Mouse (Mus musculus) neural tube, embryonic 15.5 days (tissue): ENCODE data around the gene Mroh7. TPM values are rescaled to one million over a fixed set of nuclear protein-coding genes. Genes with fewer than 3 reads are reported as not detected.
"Not testable (repeated sequence)": the region's sequence is repeated elsewhere in the genome, so short reads cannot be mapped to it uniquely, and the experiment has no call there.

ENCODE experiments used
- ATAC-seq: fragments of 200-750 bp; cut with Nextera tagmentation; 2 replicates; pipeline ENCODE4 v1.8.0; 2017; ENCODE audit warnings: mild to moderate bottlenecking, moderate TSS enrichment, moderate library complexity; ENCODE audit not compliant: low FRiP score
- H3K27ac ChIP-seq: fragments of 300-500 bp; sonication (generic); replicated peaks from 2 replicates; pipeline ENCODE4 v1.5.1; 2015; ENCODE audit warnings: mild to moderate bottlenecking, inconsistent platforms
- H3K27me3 ChIP-seq: fragments of 300-500 bp; sonication (generic); replicated peaks from 2 replicates; pipeline ENCODE4 v1.6.1; 2015; ENCODE audit warnings: inconsistent platforms
- H3K36me3 ChIP-seq: fragments of 300-500 bp; sonication (generic); 2 replicates; pipeline ENCODE4 v1.6.1; 2015; ENCODE audit warnings: inconsistent platforms
- H3K4me1 ChIP-seq: fragments of 300-500 bp; sonication (generic); 2 replicates; pipeline ENCODE4 v1.6.1; 2015; ENCODE audit warnings: inconsistent platforms
- H3K4me2 ChIP-seq: fragments of 300-500 bp; sonication (generic); 2 replicates; pipeline ENCODE4 v1.6.1; 2015; ENCODE audit warnings: inconsistent platforms, mild to moderate bottlenecking, moderate library complexity
- H3K4me3 ChIP-seq: fragments of 300-500 bp; sonication (generic); replicated peaks from 2 replicates; pipeline ENCODE4 v1.5.1; 2015; ENCODE audit warnings: mild to moderate bottlenecking, inconsistent platforms
- H3K9ac ChIP-seq: fragments of 300-500 bp; sonication (generic); replicated peaks from 2 replicates; pipeline ENCODE4 v1.6.1; 2015; ENCODE audit warnings: mild to moderate bottlenecking, inconsistent platforms
- H3K9me3 ChIP-seq: fragments of 300-500 bp; sonication (generic); replicated peaks from 2 replicates; pipeline ENCODE4 v1.6.1; 2016; ENCODE audit warnings: inconsistent platforms
- WGBS: fragments of 180-500 bp; shearing (Covaris S2); methylation state at CpG from one replicate; pipeline ENCODE4 v1.1.7; 2015; ENCODE audit warnings: mixed read lengths; 5-methylcytosine and 5-hydroxymethylcytosine counted together
- polyA plus RNA-seq: library from polyadenylated mRNA; unstranded; fragments of >200 nt; fragmentation: Nextera tagmentation; extraction: Ambion mirVana; gene quantifications from 2 replicates; pipeline ENCODE4 v1.2.1, GENCODE M21; 2015

Mroh7 gene
- polyA plus RNA-seq = 0.33 and 0.38 TPM in 2 replicates

GRCm38 (mm10) chr4:106730814-106731213 lies at the start of gene Mroh7:
Mroh7 (minus strand) TSS chr4:106730925.
- no peaks in the 10 kb centered on the region for H3K27me3 ChIP-seq
- H3K4me1 ChIP-seq = no peaks in the 10 kb centered on the region
- H3K4me2 ChIP-seq = no peak within 1 kb of the TSS
- H3K27ac ChIP-seq = no peak within 1 kb of the TSS
- H3K9me3 ChIP-seq = no peaks in the 10 kb centered on the region
- 86% methylated on average over 7 of the region's 7 CpGs for WGBS
- H3K4me3 ChIP-seq = no peak within 1 kb of the TSS
- H3K36me3 ChIP-seq = no peaks in the 10 kb centered on the region
- no peak for ATAC-seq
- H3K9ac ChIP-seq = no peak within 1 kb of the TSS

GRCm38 (mm10) chr4:106780045-106780444 lies 49.3 kb upstream of the Mroh7 start:
- Histone ChIP-seq H3K4me2 (no peak overlapping the region), H3K27ac (peak overlapping the region; percentile 29; the same call in 1 of the 2 replicates), H3K4me3 (no peak overlapping the region), H3K27me3 (no peaks in the 10 kb centered on the region), H3K9me3 (no peaks in the 10 kb centered on the region), H3K36me3 (no peaks in the 10 kb centered on the region), H3K4me1 (peaks cover 44% of the 10 kb centered on the region), H3K9ac (no peak overlapping the region)
- peak; percentile 27 for ATAC-seq
- WGBS = 8% methylated on average over 3 of the region's 3 CpGs

GRCm38 (mm10) chr4:106778116-106778788 lies 47.5 kb upstream of the Mroh7 start:
- Histone ChIP-seq H3K9me3 (no peaks in the 10 kb centered on the region), H3K4me1 (peaks cover 44% of the 10 kb centered on the region), H3K27me3 (no peaks in the 10 kb centered on the region), H3K4me2 (no peak overlapping the region), H3K9ac (no peak overlapping the region), H3K36me3 (no peaks in the 10 kb centered on the region), H3K4me3 (no peak overlapping the region), H3K27ac (peak overlapping the region; percentile 77)
- peak; percentile 72 for ATAC-seq
- WGBS = 49% methylated on average over 5 of the region's 5 CpGs

DNA sequence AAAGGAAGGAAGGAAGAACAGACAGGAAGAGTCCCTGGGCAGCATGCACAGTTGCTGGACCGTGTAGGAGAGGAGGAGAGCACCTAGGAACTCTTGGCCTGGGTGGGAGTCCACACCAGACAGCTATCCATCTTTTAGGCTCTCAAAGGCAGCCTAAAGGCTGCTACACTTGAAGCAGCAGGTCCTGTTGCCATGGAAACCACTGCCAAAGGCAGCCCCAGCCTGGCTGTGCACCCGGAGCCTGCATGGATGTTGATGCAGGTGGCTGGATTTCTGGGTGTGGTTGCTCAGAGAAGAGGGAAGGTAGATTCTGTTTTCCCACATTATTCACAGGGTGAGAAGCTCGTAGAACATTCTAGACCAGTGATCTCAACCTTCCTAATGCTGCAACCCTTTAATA lies 46.3 kb upstream of the Mroh7 start:
- H3K36me3 ChIP-seq = no peaks in the 10 kb centered on the region
- H3K27me3 ChIP-seq = no peaks in the 10 kb centered on the region
- peak overlapping the region; percentile 77 for H3K27ac ChIP-seq
- no peak overlapping the region for H3K4me3 ChIP-seq
- H3K9ac ChIP-seq = 0 out of 2 replicates have a peak overlapping the region, but pooled peaks have one; percentile 5
- peak; percentile 78 for ATAC-seq
- H3K4me2 ChIP-seq = no peak overlapping the region
- 14% methylated on average over 3 of the region's 3 CpGs for WGBS
- peaks cover 40% of the 10 kb centered on the region for H3K4me1 ChIP-seq
- no peaks in the 10 kb centered on the region for H3K9me3 ChIP-seq

GRCm38 (mm10) chr4:106775767-106776166 lies 45.0 kb upstream of the Mroh7 start:
- H3K4me2 ChIP-seq, H3K36me3 ChIP-seq, H3K4me3 ChIP-seq, ATAC-seq, H3K9me3 ChIP-seq, H3K9ac ChIP-seq, H3K27ac ChIP-seq, H3K27me3 ChIP-seq: not testable (repeated sequence)
- H3K4me1 ChIP-seq = peaks cover 38% of the 10 kb centered on the region
- 86% methylated on average over 6 of the region's 6 CpGs for WGBS

DNA sequence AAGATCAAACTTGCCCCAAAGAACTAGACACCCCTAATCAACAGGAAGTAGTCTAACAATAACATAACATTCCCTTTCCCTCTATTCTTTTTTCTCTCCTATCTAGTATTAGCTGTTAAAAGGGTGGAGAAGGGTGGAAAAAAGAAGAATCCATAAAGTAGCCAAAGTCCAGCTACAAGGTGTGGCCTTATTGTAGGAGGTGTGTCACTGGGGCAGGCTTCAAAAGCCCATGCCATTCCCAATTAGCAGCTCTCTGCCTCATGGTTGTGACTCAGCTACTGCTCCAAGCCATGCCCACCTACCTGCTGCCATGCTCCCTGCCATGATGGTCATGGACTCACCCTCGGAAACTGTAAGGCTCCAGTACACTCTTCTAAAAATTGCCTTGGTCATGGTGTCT lies 41.8 kb upstream of the Mroh7 start:
- Histone ChIP-seq H3K9me3 (no peaks in the 10 kb centered on the region), H3K36me3 (no peaks in the 10 kb centered on the region), H3K27ac (no peak overlapping the region), H3K4me3 (no peak overlapping the region), H3K4me1 (peaks cover 13% of the 10 kb centered on the region), H3K4me2 (no peak overlapping the region), H3K9ac (no peak overlapping the region), H3K27me3 (no peaks in the 10 kb centered on the region)
- WGBS = 95% methylated on average over 1 of the region's 1 CpGs
- no peak for ATAC-seq

- H3K9ac ChIP-seq = no peak overlapping the region
- H3K27ac ChIP-seq = no peak overlapping the region
- no peak for ATAC-seq
- 86% methylated on average over 2 of the region's 2 CpGs for WGBS
- no peak overlapping the region for H3K4me3 ChIP-seq
- no peaks in the 10 kb centered on the region for H3K9me3 ChIP-seq
- no peak overlapping the region for H3K4me2 ChIP-seq
- no peaks in the 10 kb centered on the region for H3K36me3 ChIP-seq
- H3K27me3 ChIP-seq = no peaks in the 10 kb centered on the region
- no peaks in the 10 kb centered on the region for H3K4me1 ChIP-seq
Observed at GRCm38 (mm10) chr4:106769306-106769705, 38.6 kb upstream of the Mroh7 start.

DNA sequence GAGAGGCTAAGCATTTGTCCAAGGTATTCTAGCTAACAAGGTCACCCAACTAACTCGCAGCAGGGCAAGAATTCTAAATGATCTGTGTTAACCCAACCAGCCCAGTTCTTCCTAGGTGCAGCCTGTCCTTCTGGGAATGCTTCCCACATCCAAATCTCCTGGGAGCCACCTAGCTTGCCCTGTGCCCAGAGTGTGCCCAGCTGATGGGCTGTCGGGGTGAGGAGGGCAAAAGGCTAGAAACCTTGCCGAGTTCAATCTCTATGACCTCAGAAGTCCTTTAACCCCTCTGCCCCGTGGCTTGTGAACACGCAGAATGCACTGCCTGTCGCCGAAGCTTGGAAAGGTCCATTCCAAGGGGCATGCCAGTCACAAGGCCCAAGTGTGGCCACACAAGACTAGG lies 33.4 kb upstream of the Mroh7 start:
- no peak for ATAC-seq

DNA sequence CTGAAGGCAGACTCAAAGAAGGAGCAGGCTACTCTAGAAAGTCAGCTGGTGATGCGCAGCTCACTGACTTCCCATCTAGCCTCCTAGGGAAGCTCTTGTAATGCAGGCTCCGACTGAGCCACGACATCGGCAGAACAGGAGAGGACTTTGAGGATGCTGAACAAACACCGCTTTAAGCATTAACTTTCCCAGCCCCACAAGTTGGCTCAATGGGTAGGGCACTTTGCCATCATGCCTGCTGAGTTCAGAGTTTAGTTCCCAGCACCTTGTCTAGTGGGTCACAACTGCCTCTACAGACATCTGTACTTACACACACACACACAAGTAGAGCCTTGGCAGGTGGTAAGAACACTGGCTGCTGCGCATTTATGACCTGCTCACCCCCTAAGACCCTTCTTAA lies 21.0 kb upstream of the Mroh7 start:
- no peak overlapping the region for H3K27ac ChIP-seq
- H3K9me3 ChIP-seq = no peaks in the 10 kb centered on the region
- no peaks in the 10 kb centered on the region for H3K36me3 ChIP-seq
- no peaks in the 10 kb centered on the region for H3K27me3 ChIP-seq
- WGBS = 89% methylated on average over 6 of the region's 6 CpGs
- no peak overlapping the region for H3K4me3 ChIP-seq
- H3K9ac ChIP-seq = no peak overlapping the region
- H3K4me1 ChIP-seq = peaks cover 15% of the 10 kb centered on the region
- no peak overlapping the region for H3K4me2 ChIP-seq
- no peak for ATAC-seq

More for the DNA sequence above, 33.4 kb upstream of the Mroh7 start:
- Histone ChIP-seq H3K4me1 (no peaks in the 10 kb centered on the region), H3K4me2 (no peak overlapping the region), H3K27me3 (no peaks in the 10 kb centered on the region), H3K36me3 (no peaks in the 10 kb centered on the region), H3K9ac (no peak overlapping the region), H3K4me3 (no peak overlapping the region), H3K27ac (no peak overlapping the region), H3K9me3 (no peaks in the 10 kb centered on the region)
- 72% methylated on average over 7 of the region's 7 CpGs for WGBS

DNA sequence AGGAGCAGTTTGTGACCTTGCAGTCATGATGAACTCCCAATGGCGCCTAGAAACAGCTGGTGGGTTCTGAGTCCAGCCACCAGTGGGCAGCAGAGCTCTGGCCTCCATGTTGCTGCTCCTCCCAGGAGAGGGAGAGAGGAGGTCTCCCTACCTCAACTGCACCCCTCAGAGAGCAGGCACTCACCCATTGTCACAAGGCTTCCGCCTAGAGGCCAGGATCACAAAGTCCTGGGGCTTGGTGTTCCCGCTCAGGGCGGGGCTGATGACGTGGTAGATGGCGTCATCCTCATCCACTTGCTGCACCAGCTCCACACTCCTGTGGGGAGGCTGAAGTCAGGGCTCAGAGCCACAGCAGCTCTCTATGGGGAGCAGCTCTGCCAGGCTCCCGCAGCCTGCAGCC lies 19.0 kb upstream of the Mroh7 start:
- peaks cover 15% of the 10 kb centered on the region for H3K4me1 ChIP-seq
- H3K4me2 ChIP-seq = peak overlapping the region; percentile 51
- peak; percentile 90 for ATAC-seq
- H3K27me3 ChIP-seq = no peaks in the 10 kb centered on the region
- peak overlapping the region; percentile 45 for H3K27ac ChIP-seq
- no peaks in the 10 kb centered on the region for H3K36me3 ChIP-seq
- WGBS = 3% methylated on average over 7 of the region's 7 CpGs
- H3K9ac ChIP-seq = peak overlapping the region; percentile 26; the same call in 1 of the 2 replicates
- H3K9me3 ChIP-seq = no peaks in the 10 kb centered on the region
- peak overlapping the region; percentile 29 for H3K4me3 ChIP-seq

DNA sequence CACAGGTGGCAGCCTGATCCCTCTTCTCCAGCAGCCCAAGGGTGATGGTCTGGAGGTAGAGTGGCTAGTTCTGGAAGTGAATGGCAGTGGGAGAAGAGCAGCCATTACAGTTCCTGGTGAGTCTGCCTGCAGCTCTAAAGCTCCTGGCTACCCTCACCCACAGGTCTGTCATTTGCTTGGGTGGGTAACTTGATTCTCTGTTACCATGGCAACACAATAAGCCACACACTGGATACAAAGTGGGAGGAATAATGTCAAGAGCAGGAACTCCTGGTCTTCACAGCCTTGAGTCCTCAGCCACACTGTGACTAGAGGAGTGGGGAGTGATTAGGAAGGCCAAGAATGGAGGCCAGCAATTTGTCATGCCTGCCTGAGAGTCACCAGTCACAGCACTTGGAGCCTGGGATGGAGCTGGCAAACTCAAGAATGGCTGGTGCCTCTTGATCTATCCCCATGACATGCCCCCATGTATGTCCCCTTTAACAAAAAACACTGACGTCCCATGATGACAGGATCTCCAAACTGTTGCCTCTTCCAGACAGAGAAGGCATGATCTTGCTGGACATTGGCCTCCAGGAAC lies 16.4 kb upstream of the Mroh7 start:
- no peak overlapping the region for H3K4me2 ChIP-seq
- H3K27me3 ChIP-seq = no peaks in the 10 kb centered on the region
- H3K36me3 ChIP-seq = no peaks in the 10 kb centered on the region
- H3K9ac ChIP-seq = no peak overlapping the region
- no peak for ATAC-seq
- no peak overlapping the region for H3K27ac ChIP-seq
- H3K4me1 ChIP-seq = peaks cover 15% of the 10 kb centered on the region
- H3K4me3 ChIP-seq = no peak overlapping the region
- 77% methylated on average over 1 of the region's 1 CpGs for WGBS
- H3K9me3 ChIP-seq = no peaks in the 10 kb centered on the region

DNA sequence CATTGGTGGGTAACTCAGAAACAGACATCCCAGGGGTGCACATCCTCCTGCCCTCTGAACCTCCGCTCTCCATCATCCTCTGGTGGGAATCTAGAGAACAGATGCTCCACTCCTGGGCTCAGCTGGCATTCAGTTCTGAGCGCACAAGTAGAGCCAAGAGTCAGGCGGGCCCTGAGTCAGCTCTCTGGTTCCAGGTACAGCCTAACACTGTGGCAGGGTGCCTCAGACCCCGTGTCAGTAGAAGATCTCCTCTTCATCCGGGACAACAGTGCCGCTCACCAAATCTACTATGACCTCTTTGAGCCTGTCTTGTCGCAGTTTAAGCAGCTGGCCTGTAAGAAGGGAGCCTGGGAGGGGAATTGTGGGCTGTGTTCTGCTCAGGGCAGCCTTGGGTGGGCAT lies 15.1 kb upstream of the Mroh7 start:
- Histone ChIP-seq H3K27me3 (no peaks in the 10 kb centered on the region), H3K9ac (no peak overlapping the region), H3K9me3 (no peaks in the 10 kb centered on the region), H3K4me3 (no peak overlapping the region), H3K36me3 (no peaks in the 10 kb centered on the region), H3K27ac (no peak overlapping the region), H3K4me1 (peaks cover 15% of the 10 kb centered on the region), H3K4me2 (no peak overlapping the region)
- 80% methylated on average over 7 of the region's 7 CpGs for WGBS
- ATAC-seq = no peak
